Mouse (Mus musculus): Measurements from ENCODE around the gene Gfod1. TPM values are rescaled to one million over a fixed set of nuclear protein-coding genes. Genes with fewer than 3 reads are reported as not detected.

Gene Gfod1
- polyA plus RNA-seq, 1 experiment from 2014 or later = 2.7 TPM

- H3K9ac ChIP-seq (replicated peaks) = no peak overlapping the region
- H3K4me1 ChIP-seq = peaks cover 11% of the 10 kb centered on the region
- H3K4me2 ChIP-seq = no peak overlapping the region
- no peaks in the 10 kb centered on the region for H3K36me3 ChIP-seq
- WGBS = 88% methylated on average over 3 of the region's 3 CpGs
- no peak overlapping the region for H3K4me3 ChIP-seq (replicated peaks)
- H3K9me3 ChIP-seq (replicated peaks) = no peaks in the 10 kb centered on the region
- H3K27ac ChIP-seq (replicated peaks) = no peak overlapping the region
- ATAC-seq (ENCODE audit: low FRiP score) = no peak
- no peaks in the 10 kb centered on the region for H3K27me3 ChIP-seq (replicated peaks)
Observed at GRCm38 (mm10) chr13:43176676-43177075, 127.3 kb downstream of the Gfod1 start.

GRCm38 (mm10) chr13:43173262-43173661 is 130.7 kb downstream of the Gfod1 start:
- Histone ChIP-seq H3K27me3 (replicated peaks) (no peaks in the 10 kb centered on the region), H3K9ac (replicated peaks) (no peak overlapping the region), H3K4me1 (peaks cover 14% of the 10 kb centered on the region), H3K36me3 (no peaks in the 10 kb centered on the region), H3K4me3 (replicated peaks) (no peak overlapping the region), H3K9me3 (replicated peaks) (no peaks in the 10 kb centered on the region), H3K27ac (replicated peaks) (no peak overlapping the region), H3K4me2 (peak overlapping the region; percentile 34)
- ATAC-seq (ENCODE audit: low FRiP score) = no peak
- 18% methylated on average over 9 of the region's 9 CpGs for WGBS

GRCm38 (mm10) chr13:43172036-43172713 is 131.8 kb downstream of the Gfod1 start:
- no peak for ATAC-seq (ENCODE audit: low FRiP score)
- peak overlapping the region; percentile 92 for H3K27ac ChIP-seq (replicated peaks)
- H3K9me3 ChIP-seq (replicated peaks) = no peaks in the 10 kb centered on the region
- no peaks in the 10 kb centered on the region for H3K36me3 ChIP-seq
- H3K4me2 ChIP-seq = peak overlapping the region; percentile 74
- H3K27me3 ChIP-seq (replicated peaks) = no peaks in the 10 kb centered on the region
- H3K9ac ChIP-seq (replicated peaks) = peak overlapping the region; percentile 82
- peak overlapping the region; percentile 73 for H3K4me3 ChIP-seq (replicated peaks)
- peaks cover 14% of the 10 kb centered on the region for H3K4me1 ChIP-seq
- 32% methylated on average over 14 of the region's 14 CpGs for WGBS

DNA sequence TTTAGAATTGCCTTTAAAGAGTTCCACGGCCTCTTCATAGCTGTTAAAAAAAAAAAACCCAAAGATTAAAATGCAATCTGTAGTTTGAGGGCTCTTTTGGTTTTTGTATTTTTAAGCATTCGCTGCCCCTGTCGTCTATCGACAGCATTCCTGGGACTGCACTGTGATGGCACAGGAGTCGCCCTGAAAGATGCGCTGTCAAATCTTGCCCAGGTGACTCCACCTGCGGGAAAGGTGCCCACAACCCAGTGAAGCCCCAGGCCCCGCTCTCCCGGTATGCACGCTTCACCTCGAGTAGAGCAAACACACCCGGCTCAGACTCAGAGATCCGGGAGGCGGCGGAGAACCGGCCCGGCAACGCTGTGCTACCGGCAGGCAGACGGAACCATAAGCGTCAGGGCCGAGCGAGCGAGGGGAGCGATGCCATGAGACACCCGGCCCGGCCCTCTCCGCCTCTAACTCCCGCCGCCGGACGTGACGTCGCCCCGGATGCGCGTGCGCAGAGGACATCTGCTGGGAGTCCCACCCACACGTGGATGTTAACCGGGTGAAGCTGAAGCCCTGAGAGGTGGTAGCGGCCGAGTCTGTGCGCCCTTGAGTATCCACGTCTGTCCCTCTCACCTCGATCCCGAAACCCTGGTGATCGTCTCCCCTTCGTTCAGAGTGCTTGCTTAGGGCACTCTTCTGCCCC is 132.8 kb downstream of the Gfod1 start, which contains the start of gene Tbc1d7:
Tbc1d7 (minus strand) TSS at position 482 of the 691 bp plus-strand sequence.
- Histone ChIP-seq H3K9me3 (replicated peaks) (no peaks in the 10 kb centered on the region), H3K27me3 (replicated peaks) (no peaks in the 10 kb centered on the region), H3K4me1 (peaks cover 14% of the 10 kb centered on the region), H3K36me3 (peaks cover 7% of the 10 kb centered on the region; the same call in 1 of the 2 replicates), H3K4me2 (peak within 1 kb of the TSS; percentile 74), H3K4me3 (replicated peaks) (peak within 1 kb of the TSS; percentile 73), H3K27ac (replicated peaks) (peak within 1 kb of the TSS; percentile 92), H3K9ac (replicated peaks) (peak within 1 kb of the TSS; percentile 92)
- ATAC-seq (ENCODE audit: low FRiP score) = peak; percentile 95
- under 1% methylated on average over 48 of the region's 48 CpGs for WGBS

DNA sequence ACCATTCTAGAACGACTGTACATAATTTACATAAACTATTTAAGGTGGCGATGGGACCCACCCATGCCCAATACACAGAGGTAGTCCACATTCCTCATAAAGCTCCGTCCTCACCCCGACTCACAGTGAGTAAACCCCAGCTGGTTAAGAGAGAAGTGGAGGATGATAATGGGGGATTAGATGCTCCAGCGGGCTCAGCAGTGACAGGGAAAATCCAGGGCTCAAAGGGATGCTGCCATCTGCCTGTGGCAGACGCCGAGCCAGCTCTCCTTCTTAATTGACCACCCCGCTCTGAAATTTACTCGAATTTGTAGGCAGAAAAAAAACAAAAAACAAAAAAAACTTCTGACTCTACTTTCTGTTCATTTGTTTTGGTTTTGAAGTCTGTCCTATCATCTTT is 136.3 kb downstream of the Gfod1 start:
- ATAC-seq (ENCODE audit: low FRiP score) = no peak
- Histone ChIP-seq H3K4me1 (peaks cover 11% of the 10 kb centered on the region), H3K36me3 (peaks cover 24% of the 10 kb centered on the region), H3K27me3 (replicated peaks) (no peaks in the 10 kb centered on the region), H3K27ac (replicated peaks) (no peak overlapping the region), H3K9ac (replicated peaks) (no peak overlapping the region), H3K4me2 (no peak overlapping the region), H3K9me3 (replicated peaks) (no peaks in the 10 kb centered on the region), H3K4me3 (replicated peaks) (no peak overlapping the region)
- 77% methylated on average over 9 of the region's 9 CpGs for WGBS

GRCm38 (mm10) chr13:43159429-43159828 is 144.5 kb downstream of the Gfod1 start:
- Histone ChIP-seq H3K27ac (replicated peaks) (peak overlapping the region; percentile 75; the same call in 1 of the 2 replicates), H3K9ac (replicated peaks) (no peak overlapping the region), H3K27me3 (replicated peaks) (no peaks in the 10 kb centered on the region), H3K4me3 (replicated peaks) (no peak overlapping the region), H3K4me1 (peaks cover 12% of the 10 kb centered on the region), H3K9me3 (replicated peaks) (no peaks in the 10 kb centered on the region), H3K36me3 (peaks cover 20% of the 10 kb centered on the region), H3K4me2 (no peak overlapping the region)
- WGBS = 64% methylated on average over 3 of the region's 3 CpGs
- ATAC-seq (ENCODE audit: low FRiP score) = no peak

DNA sequence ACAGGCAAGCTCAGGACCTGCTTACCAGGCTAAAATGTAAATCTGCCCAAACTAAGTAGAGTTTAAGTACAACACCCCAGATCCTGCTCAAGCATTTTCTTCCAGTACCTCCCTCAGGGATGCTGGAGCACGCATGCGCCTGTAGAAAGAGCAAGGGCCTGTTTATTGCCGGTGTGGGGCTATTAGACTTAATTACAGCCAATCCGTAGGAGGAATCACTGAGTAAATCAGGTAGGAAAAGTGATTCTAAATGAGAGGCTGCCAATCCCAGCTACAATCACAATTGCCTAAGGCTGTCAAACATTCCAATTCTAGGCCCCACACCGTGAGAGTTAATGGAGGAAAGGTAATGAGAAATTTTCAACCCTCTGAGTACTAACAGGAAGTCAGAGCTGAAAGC is 145.7 kb downstream of the Gfod1 start:
- H3K4me1 ChIP-seq = peaks cover 12% of the 10 kb centered on the region
- H3K4me2 ChIP-seq = no peak overlapping the region
- no peaks in the 10 kb centered on the region for H3K27me3 ChIP-seq (replicated peaks)
- ATAC-seq (ENCODE audit: low FRiP score) = peak; percentile 68
- WGBS = 28% methylated on average over 5 of the region's 5 CpGs
- H3K9me3 ChIP-seq (replicated peaks) = no peaks in the 10 kb centered on the region
- H3K27ac ChIP-seq (replicated peaks) = peak overlapping the region; percentile 75
- peaks cover 13% of the 10 kb centered on the region for H3K36me3 ChIP-seq
- no peak overlapping the region for H3K4me3 ChIP-seq (replicated peaks)
- H3K9ac ChIP-seq (replicated peaks) = no peak overlapping the region

DNA sequence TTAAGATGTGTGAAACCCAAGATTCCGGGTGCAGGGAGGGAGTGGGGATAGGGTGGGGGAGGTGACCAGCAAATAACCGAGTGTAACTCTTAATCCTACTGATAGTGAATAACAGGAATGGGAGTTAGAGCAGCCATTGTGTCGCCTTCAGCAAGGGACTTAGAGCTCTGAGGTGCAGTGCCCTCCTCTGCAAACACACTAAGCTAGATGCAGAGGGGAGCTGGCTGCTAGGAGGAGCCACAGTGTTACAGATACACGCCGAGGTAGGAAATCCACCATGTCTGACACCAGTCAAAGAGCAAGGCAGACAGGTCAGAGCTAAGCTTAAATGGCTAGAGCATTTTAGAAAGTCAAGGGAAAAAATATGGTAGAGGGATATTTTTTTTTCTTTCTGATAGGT is 146.6 kb downstream of the Gfod1 start:
- 62% methylated on average over 5 of the region's 5 CpGs for WGBS
- H3K36me3 ChIP-seq = peaks cover 13% of the 10 kb centered on the region
- H3K27me3 ChIP-seq (replicated peaks) = no peaks in the 10 kb centered on the region
- no peak for ATAC-seq (ENCODE audit: low FRiP score)
- H3K27ac ChIP-seq (replicated peaks) = no peak overlapping the region
- H3K4me3 ChIP-seq (replicated peaks) = no peak overlapping the region
- H3K4me2 ChIP-seq = no peak overlapping the region
- no peaks in the 10 kb centered on the region for H3K9me3 ChIP-seq (replicated peaks)
- H3K9ac ChIP-seq (replicated peaks) = no peak overlapping the region
- H3K4me1 ChIP-seq = peaks cover 12% of the 10 kb centered on the region

DNA sequence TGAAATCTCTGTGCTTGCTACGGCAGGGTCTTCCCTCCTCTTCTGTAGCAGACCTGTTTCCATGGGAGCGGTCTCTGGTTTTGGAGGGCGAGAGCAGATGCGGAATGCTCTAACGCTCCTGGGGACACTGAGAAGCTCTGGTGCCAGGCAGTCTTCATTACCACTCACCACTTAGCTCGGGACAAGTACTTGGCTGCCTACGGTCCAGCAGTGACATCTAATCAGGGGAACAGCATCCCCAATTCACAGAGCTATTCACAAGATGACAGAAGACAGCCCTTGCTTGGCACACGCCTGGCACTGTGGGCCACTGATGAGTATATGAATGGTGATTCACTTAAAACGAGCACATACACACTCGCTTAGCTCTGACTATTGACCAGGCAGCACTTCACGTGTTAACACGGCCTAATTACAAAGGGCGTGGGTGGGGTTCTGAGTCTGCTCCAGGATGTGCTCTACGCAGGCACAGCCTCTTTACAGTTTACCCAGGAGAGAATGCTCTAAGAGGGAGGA is 151.9 kb downstream of the Gfod1 start:
- no peaks in the 10 kb centered on the region for H3K4me1 ChIP-seq
- 90% methylated on average over 14 of the region's 14 CpGs for WGBS
- peaks cover 34% of the 10 kb centered on the region for H3K36me3 ChIP-seq
- no peak overlapping the region for H3K4me3 ChIP-seq (replicated peaks)
- no peak overlapping the region for H3K9ac ChIP-seq (replicated peaks)
- H3K27me3 ChIP-seq (replicated peaks) = no peaks in the 10 kb centered on the region
- no peaks in the 10 kb centered on the region for H3K9me3 ChIP-seq (replicated peaks)
- H3K4me2 ChIP-seq = no peak overlapping the region
- no peak for ATAC-seq (ENCODE audit: low FRiP score)
- H3K27ac ChIP-seq (replicated peaks) = no peak overlapping the region

DNA sequence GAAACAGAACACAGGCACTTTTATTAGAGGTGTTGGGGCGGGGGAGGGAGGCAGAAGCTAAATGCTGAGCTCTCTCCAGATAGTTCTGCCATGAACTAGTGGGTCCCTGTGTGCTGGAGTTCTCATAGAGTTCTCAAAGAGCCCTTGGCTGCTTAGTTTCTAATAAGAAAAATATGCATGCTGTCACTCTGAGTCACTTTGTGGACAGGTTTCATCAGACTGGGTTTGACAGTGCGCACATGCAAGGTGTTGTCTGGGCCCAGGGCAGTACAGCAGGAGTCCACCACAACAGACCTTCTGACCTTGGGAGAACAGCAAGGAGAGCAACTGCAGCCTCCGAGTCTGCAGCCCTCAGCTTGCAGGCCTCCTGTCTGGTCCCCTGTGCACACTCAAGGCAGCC is 154.3 kb downstream of the Gfod1 start:
- Histone ChIP-seq H3K36me3 (peaks cover 28% of the 10 kb centered on the region), H3K9me3 (replicated peaks) (no peaks in the 10 kb centered on the region), H3K9ac (replicated peaks) (no peak overlapping the region), H3K27ac (replicated peaks) (no peak overlapping the region), H3K27me3 (replicated peaks) (no peaks in the 10 kb centered on the region), H3K4me2 (no peak overlapping the region), H3K4me3 (replicated peaks) (no peak overlapping the region), H3K4me1 (no peaks in the 10 kb centered on the region)
- WGBS = 87% methylated on average over 3 of the region's 3 CpGs
- no peak for ATAC-seq (ENCODE audit: low FRiP score)

DNA sequence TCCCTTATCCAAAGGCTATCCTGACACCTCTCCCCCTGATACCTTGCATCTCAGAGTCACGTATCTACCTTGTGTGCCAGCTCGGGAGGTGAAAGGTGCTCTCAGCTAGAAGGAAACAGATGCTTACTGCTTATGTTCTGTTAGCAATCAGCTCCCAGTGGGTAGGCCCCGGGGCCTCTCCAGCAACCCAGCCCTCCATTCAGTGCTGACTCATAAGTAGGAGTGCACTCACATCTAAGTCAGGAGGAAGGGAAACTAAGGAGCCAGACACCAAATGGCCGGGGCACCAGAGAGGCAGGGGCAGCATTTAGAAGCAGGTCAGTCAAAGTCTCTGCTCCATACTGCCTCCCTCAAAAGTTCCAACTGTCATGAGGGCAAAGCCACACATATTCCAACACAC is 155.3 kb downstream of the Gfod1 start:
- Histone ChIP-seq H3K36me3 (peaks cover 22% of the 10 kb centered on the region), H3K4me1 (no peaks in the 10 kb centered on the region), H3K9me3 (replicated peaks) (no peaks in the 10 kb centered on the region), H3K4me2 (no peak overlapping the region), H3K27me3 (replicated peaks) (no peaks in the 10 kb centered on the region), H3K4me3 (replicated peaks) (no peak overlapping the region), H3K27ac (replicated peaks) (no peak overlapping the region), H3K9ac (replicated peaks) (no peak overlapping the region)
- 85% methylated on average over 4 of the region's 4 CpGs for WGBS
- ATAC-seq (ENCODE audit: low FRiP score) = no peak

Data from neural tube, embryonic 15.5 days (tissue).